Mouse (Mus musculus): ENCODE measurements around the gene Phyh. TPM values are rescaled to one million over a fixed set of nuclear protein-coding genes. Genes with fewer than 3 reads are reported as not detected.
A peak's percentile ranks its signal among the peaks of the same experiment; 100 is the strongest.

The Phyh gene
- polyA plus RNA-seq, 1 experiment, result 0.13 TPM

GRCm38 (mm10) chr2:4909909-4910308 lies 8.9 kb upstream of the Phyh start:
- TF ChIP-seq GATA1 (IDR thresholded peaks at IDR 0.05; ENCODE audit: low read length) (no peak), TAL1 (IDR thresholded peaks at IDR 0.05; ENCODE audit: low read length) (no peak)
- H3K9me3 ChIP-seq (ENCODE audit: control insufficient read depth, low read length), result no peaks in the 10 kb centered on the region
- H3K36me3 ChIP-seq (ENCODE audit: control insufficient read depth), result peaks cover 41% of the 10 kb centered on the region
- H3K4me1 ChIP-seq (ENCODE audit: control insufficient read depth), result peaks cover 9% of the 10 kb centered on the region
- no peak overlapping the region for H3K4me3 ChIP-seq (replicated peaks)
- no peaks in the 10 kb centered on the region for H3K27me3 ChIP-seq (ENCODE audit: control insufficient read depth)

- H3K9me3 ChIP-seq (ENCODE audit: control insufficient read depth, low read length), result no peaks in the 10 kb centered on the region
- peaks cover 35% of the 10 kb centered on the region for H3K36me3 ChIP-seq (ENCODE audit: control insufficient read depth)
- no peaks in the 10 kb centered on the region for H3K27me3 ChIP-seq (ENCODE audit: control insufficient read depth)
- TF ChIP-seq TAL1 (IDR thresholded peaks at IDR 0.05; ENCODE audit: low read length), result no peak
- no peak for TF ChIP-seq GATA1 (IDR thresholded peaks at IDR 0.05; ENCODE audit: low read length)
- no peak overlapping the region for H3K4me3 ChIP-seq (replicated peaks)
- peaks cover 9% of the 10 kb centered on the region for H3K4me1 ChIP-seq (ENCODE audit: control insufficient read depth)
These were observed 8.3 kb upstream of the Phyh start for GRCm38 (mm10) chr2:4910521-4910920.

GRCm38 (mm10) chr2:4913949-4914348 lies 4.9 kb upstream of the Phyh start:
- H3K4me1 ChIP-seq (ENCODE audit: control insufficient read depth), result peaks cover 21% of the 10 kb centered on the region
- H3K9me3 ChIP-seq (ENCODE audit: control insufficient read depth, low read length), result no peaks in the 10 kb centered on the region
- no peak for TF ChIP-seq GATA1 (IDR thresholded peaks at IDR 0.05; ENCODE audit: low read length)
- TF ChIP-seq TAL1 (IDR thresholded peaks at IDR 0.05; ENCODE audit: low read length), result no peak
- H3K36me3 ChIP-seq (ENCODE audit: control insufficient read depth), result peaks cover 3% of the 10 kb centered on the region
- H3K27me3 ChIP-seq (ENCODE audit: control insufficient read depth), result no peaks in the 10 kb centered on the region
- no peak overlapping the region for H3K4me3 ChIP-seq (replicated peaks)

- TF ChIP-seq GATA1 (IDR thresholded peaks at IDR 0.05; ENCODE audit: low read length), result no peak
- TF ChIP-seq TAL1 (IDR thresholded peaks at IDR 0.05; ENCODE audit: low read length), result no peak
- H3K4me1 ChIP-seq (ENCODE audit: control insufficient read depth), result peaks cover 28% of the 10 kb centered on the region
- no peaks in the 10 kb centered on the region for H3K9me3 ChIP-seq (ENCODE audit: control insufficient read depth, low read length)
- H3K36me3 ChIP-seq (ENCODE audit: control insufficient read depth), result no peaks in the 10 kb centered on the region
- no peak overlapping the region for H3K4me3 ChIP-seq (replicated peaks)
- no peaks in the 10 kb centered on the region for H3K27me3 ChIP-seq (ENCODE audit: control insufficient read depth)
These were observed 2.8 kb upstream of the Phyh start for GRCm38 (mm10) chr2:4916037-4916436.

- Histone ChIP-seq H3K36me3 (ENCODE audit: control insufficient read depth) (no peaks in the 10 kb centered on the region), H3K4me3 (replicated peaks) (peak overlapping the region; percentile 2), H3K9me3 (ENCODE audit: control insufficient read depth, low read length) (no peaks in the 10 kb centered on the region), H3K27me3 (ENCODE audit: control insufficient read depth) (no peaks in the 10 kb centered on the region), H3K4me1 (ENCODE audit: control insufficient read depth) (peaks cover 28% of the 10 kb centered on the region)
- TF ChIP-seq GATA1 (IDR thresholded peaks at IDR 0.05; ENCODE audit: low read length), result no peak
- no peak for TF ChIP-seq TAL1 (IDR thresholded peaks at IDR 0.05; ENCODE audit: low read length)
These were observed 1.3 kb upstream of the Phyh start for GRCm38 (mm10) chr2:4917326-4918021.

GRCm38 (mm10) chr2:4921019-4921418 lies 2.2 kb downstream of the Phyh start:
- H3K4me1 ChIP-seq (ENCODE audit: control insufficient read depth), result peaks cover 23% of the 10 kb centered on the region
- TF ChIP-seq TAL1 (IDR thresholded peaks at IDR 0.05; ENCODE audit: low read length), result no peak
- no peak for TF ChIP-seq GATA1 (IDR thresholded peaks at IDR 0.05; ENCODE audit: low read length)
- no peak overlapping the region for H3K4me3 ChIP-seq (replicated peaks)

GRCm38 (mm10) chr2:4922476-4923164 lies 3.8 kb downstream of the Phyh start:
- Histone ChIP-seq H3K4me1 (ENCODE audit: control insufficient read depth) (peaks cover 18% of the 10 kb centered on the region), H3K9me3 (ENCODE audit: control insufficient read depth, low read length) (peaks cover 3% of the 10 kb centered on the region), H3K27me3 (ENCODE audit: control insufficient read depth) (no peaks in the 10 kb centered on the region), H3K36me3 (ENCODE audit: control insufficient read depth) (peaks cover 2% of the 10 kb centered on the region; the same call in 1 of the 2 replicates), H3K4me3 (replicated peaks) (no peak overlapping the region)
- TF ChIP-seq GATA1 (IDR thresholded peaks at IDR 0.05; ENCODE audit: low read length), result no peak
- no peak for TF ChIP-seq TAL1 (IDR thresholded peaks at IDR 0.05; ENCODE audit: low read length)

More at GRCm38 (mm10) chr2:4921019-4921418, 2.2 kb downstream of the Phyh start:
- no peaks in the 10 kb centered on the region for H3K27me3 ChIP-seq (ENCODE audit: control insufficient read depth)
- peaks cover 3% of the 10 kb centered on the region for H3K9me3 ChIP-seq (ENCODE audit: control insufficient read depth, low read length)
- peaks cover 2% of the 10 kb centered on the region; the same call in 1 of the 2 replicates for H3K36me3 ChIP-seq (ENCODE audit: control insufficient read depth)

- Histone ChIP-seq H3K27me3 (ENCODE audit: control insufficient read depth) (no peaks in the 10 kb centered on the region), H3K36me3 (ENCODE audit: control insufficient read depth) (peaks cover 6% of the 10 kb centered on the region; the same call in 1 of the 2 replicates), H3K9me3 (ENCODE audit: control insufficient read depth, low read length) (peaks cover 3% of the 10 kb centered on the region), H3K4me1 (ENCODE audit: control insufficient read depth) (no peaks in the 10 kb centered on the region), H3K4me3 (replicated peaks) (no peak overlapping the region)
- TF ChIP-seq TAL1 (IDR thresholded peaks at IDR 0.05; ENCODE audit: low read length) (no peak), GATA1 (IDR thresholded peaks at IDR 0.05; ENCODE audit: low read length) (no peak)
These were observed 8.6 kb downstream of the Phyh start for GRCm38 (mm10) chr2:4927391-4927790.

GRCm38 (mm10) chr2:4929230-4929629 lies 10.4 kb downstream of the Phyh start:
- peaks cover 3% of the 10 kb centered on the region for H3K9me3 ChIP-seq (ENCODE audit: control insufficient read depth, low read length)
- H3K4me1 ChIP-seq (ENCODE audit: control insufficient read depth), result no peaks in the 10 kb centered on the region
- no peak overlapping the region for H3K4me3 ChIP-seq (replicated peaks)
- TF ChIP-seq TAL1 (IDR thresholded peaks at IDR 0.05; ENCODE audit: low read length) (no peak), GATA1 (IDR thresholded peaks at IDR 0.05; ENCODE audit: low read length) (no peak)
- H3K27me3 ChIP-seq (ENCODE audit: control insufficient read depth), result no peaks in the 10 kb centered on the region
- H3K36me3 ChIP-seq (ENCODE audit: control insufficient read depth), result peaks cover 6% of the 10 kb centered on the region; the same call in 1 of the 2 replicates

Data from erythroblast, embryonic 14.5 days (primary cell).